Mouse (Mus musculus) C2C12 (cell line): ENCODE data around the gene March9. TPM values are rescaled to one million over a fixed set of nuclear protein-coding genes. Genes with fewer than 3 reads are reported as not detected.
A peak's percentile ranks its signal among the peaks of the same experiment; 100 is the strongest.

Experiments
- H3K27me3 ChIP-seq: one replicate; pipeline ENCODE4 v1.6.1; 2011; ENCODE audit not compliant: control insufficient read depth, insufficient read depth, insufficient read length
- H3K36me3 ChIP-seq: one replicate; pipeline ENCODE4 v1.6.1; 2011; ENCODE audit not compliant: control insufficient read depth, insufficient read depth
- H3K4me3 ChIP-seq: one replicate; pipeline ENCODE4 v1.5.1; 2011; ENCODE audit warnings: mild to moderate bottlenecking, control low read depth; ENCODE audit not compliant: poor library complexity, insufficient read depth, severe bottlenecking
- H3K79me2 ChIP-seq: one replicate; pipeline ENCODE4 v1.6.1; 2011; ENCODE audit not compliant: control insufficient read depth, insufficient read depth
- H3K79me3 ChIP-seq: one replicate; pipeline ENCODE4 v1.6.1; 2011; ENCODE audit warnings: low read depth, control low read depth
- H3ac ChIP-seq: one replicate; pipeline ENCODE3; 2011; ENCODE audit warnings: low read depth; ENCODE audit not compliant: control insufficient read depth, insufficient read length
- CEBPB ChIP-seq: IDR thresholded peaks from one replicate; pipeline ENCODE4 v1.6.1; 2011; ENCODE audit warnings: low read depth, mild to moderate bottlenecking, control low read depth, moderate library complexity
- CTCF ChIP-seq: IDR thresholded peaks from one replicate; pipeline ENCODE4 v1.5.1; 2011; ENCODE audit not compliant: control insufficient read depth, insufficient read depth, insufficient read length
- FOSL1 ChIP-seq: IDR thresholded peaks from one replicate; pipeline ENCODE4 v1.8.0; 2011; ENCODE audit warnings: mild to moderate bottlenecking, low read length; ENCODE audit not compliant: poor library complexity, insufficient read depth, severe bottlenecking
- MAX ChIP-seq: IDR thresholded peaks from one replicate; pipeline ENCODE4 v1.6.1; 2011; ENCODE audit warnings: mild to moderate bottlenecking, control low read depth
- MYOD1 ChIP-seq: IDR thresholded peaks from one replicate; pipeline ENCODE4 v1.6.1; 2011; ENCODE audit warnings: low read depth; ENCODE audit not compliant: control insufficient read depth, insufficient read length
- MYOG ChIP-seq: IDR thresholded peaks from one replicate; pipeline ENCODE4 v1.6.1; 2011; ENCODE audit not compliant: control insufficient read depth, insufficient read length; ENCODE audit errors: extremely low read depth
- USF1 ChIP-seq: IDR thresholded peaks from one replicate; pipeline ENCODE4 v1.6.1; 2011; ENCODE audit warnings: low read depth, mild to moderate bottlenecking, control low read depth, moderate library complexity
- polyA plus RNA-seq: library from polyadenylated mRNA; unstranded; fragments of >200 nt; fragmentation: generic; extraction: Trizol; gene quantifications from one replicate; pipeline ENCODE4 v1.2.1, GENCODE M21; 2012; ENCODE audit warnings: missing spikeins

The March9 gene
- polyA plus RNA-seq, 1 experiment = 3.0 TPM

DNA sequence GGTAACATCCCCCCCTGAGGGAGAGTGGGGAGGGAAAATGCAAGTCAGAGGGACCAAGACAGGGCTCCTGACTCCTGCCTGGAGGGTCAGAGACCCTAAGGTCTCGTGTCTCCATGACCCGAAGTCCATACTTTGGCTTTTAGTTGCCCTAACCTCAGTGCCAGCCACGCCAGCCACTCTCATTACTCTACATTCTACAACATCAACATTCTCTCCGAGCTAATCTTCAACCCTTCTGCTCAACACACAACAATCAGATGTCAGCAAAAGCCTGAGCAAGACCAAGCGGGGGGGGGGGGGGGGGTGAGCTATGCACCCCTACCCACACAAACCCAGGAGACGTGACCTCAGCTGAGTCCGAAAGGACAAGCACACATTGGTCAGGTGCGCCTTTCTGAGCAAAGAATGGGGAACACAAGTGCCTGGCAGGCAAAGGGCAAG lies 26.7 kb downstream of the March9 start:
- Histone ChIP-seq H3K27me3 (no peaks in the 10 kb centered on the region), H3ac (no peak overlapping the region), H3K79me3 (peaks cover 5% of the 10 kb centered on the region)

DNA sequence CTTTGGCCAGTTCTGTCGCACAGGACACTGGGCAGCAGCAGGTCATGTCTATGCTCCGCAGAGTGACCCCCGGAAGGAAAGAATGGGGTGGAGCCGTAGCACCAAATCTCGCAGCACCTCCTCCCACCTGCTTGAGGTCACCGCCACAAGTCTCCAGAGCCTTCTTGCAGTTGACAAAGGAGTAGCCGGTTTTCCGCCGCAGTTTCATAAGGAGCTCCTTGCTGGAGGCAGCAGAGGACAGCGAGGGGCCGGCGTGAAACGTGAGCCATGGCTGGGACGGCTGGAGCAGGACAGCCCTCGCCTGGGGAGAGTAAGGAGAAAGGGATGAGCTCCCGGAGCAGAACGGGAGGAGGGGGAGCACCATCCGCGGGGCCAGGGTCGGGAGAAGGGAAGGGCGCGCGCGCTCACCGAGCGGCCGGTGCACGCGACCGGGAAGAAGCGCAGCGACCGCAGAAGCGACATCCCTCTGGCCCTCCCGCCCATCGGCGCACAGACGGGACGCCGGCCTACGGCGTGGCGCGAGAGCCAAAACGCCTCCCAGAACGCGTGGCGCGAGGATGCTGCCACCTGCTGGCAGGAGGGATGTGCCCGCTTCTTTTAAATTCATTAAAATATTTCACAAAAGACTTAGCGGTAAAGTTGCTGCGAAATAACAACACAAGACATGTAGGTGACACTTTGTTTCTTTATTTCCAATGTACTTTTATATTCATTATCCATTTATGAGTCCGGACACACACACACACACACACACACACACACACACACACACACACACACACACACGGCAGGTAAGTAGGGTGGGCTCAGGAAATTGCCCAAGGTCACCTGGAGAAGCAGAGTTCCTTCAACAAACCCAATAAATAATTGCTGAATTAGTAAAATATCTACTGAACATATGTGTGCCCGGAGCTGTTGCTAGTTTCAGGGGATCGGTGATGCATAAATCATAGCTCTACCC lies 29.4 kb downstream of the March9 start, which contains the start of gene Tsfm:
TSS of gene Tsfm (minus strand) at position 505 of the 961 bp plus-strand sequence.
- Histone ChIP-seq H3K4me3 (peak within 1 kb of the TSS; percentile 66), H3K79me2 (peaks cover 17% of the 10 kb centered on the region), H3K27me3 (no peaks in the 10 kb centered on the region), H3K36me3 (peaks cover 18% of the 10 kb centered on the region), H3ac (peak within 1 kb of the TSS; percentile 92), H3K79me3 (peaks cover 5% of the 10 kb centered on the region)
- TF ChIP-seq USF1 = no peak
- no peak for TF ChIP-seq MYOG
- peak; percentile 75 for TF ChIP-seq CTCF
- peak; percentile 72 for TF ChIP-seq MAX
- no peak for TF ChIP-seq MYOD1
- TF ChIP-seq CEBPB = no peak
- no peak for TF ChIP-seq FOSL1

More for the DNA sequence above, 26.7 kb downstream of the March9 start:
- peaks cover 9% of the 10 kb centered on the region for H3K36me3 ChIP-seq
- TF ChIP-seq MYOD1 (no peak), FOSL1 (no peak), CTCF (no peak), MAX (no peak), CEBPB (no peak), USF1 (no peak), MYOG (no peak)
- H3K4me3 ChIP-seq = no peak overlapping the region
- H3K79me2 ChIP-seq = peaks cover 17% of the 10 kb centered on the region

DNA sequence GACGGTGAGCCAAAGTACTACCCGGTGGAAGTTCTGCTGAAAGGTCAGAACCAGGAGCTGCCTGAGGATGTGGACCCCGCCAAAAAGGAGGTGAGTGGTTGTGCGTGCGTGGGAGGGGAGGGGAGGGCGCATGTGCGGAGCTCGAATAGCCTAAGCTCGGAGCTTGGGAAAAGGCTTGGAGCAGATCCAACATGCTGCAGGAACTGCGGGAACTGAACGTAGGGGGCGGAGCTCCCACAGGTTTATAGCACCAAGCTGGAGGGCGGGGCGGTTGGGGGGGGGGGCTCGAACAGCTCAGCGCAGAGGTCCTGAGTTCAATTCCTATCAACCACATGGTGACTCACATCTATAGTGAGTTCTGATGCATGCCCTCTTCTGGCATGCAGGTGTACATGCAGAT lies 41.6 kb downstream of the March9 start:
- H3K27me3 ChIP-seq = no peaks in the 10 kb centered on the region
- H3K36me3 ChIP-seq = peaks cover 19% of the 10 kb centered on the region
- no peak overlapping the region for H3K4me3 ChIP-seq
- no peak for TF ChIP-seq MYOD1
- no peak for TF ChIP-seq FOSL1
- no peak for TF ChIP-seq CTCF
- TF ChIP-seq MAX = no peak
- TF ChIP-seq CEBPB = no peak
- TF ChIP-seq MYOG = no peak
- no peak for TF ChIP-seq USF1
- H3K79me2 ChIP-seq = no peaks in the 10 kb centered on the region
- no peak overlapping the region for H3ac ChIP-seq
- no peaks in the 10 kb centered on the region for H3K79me3 ChIP-seq

DNA sequence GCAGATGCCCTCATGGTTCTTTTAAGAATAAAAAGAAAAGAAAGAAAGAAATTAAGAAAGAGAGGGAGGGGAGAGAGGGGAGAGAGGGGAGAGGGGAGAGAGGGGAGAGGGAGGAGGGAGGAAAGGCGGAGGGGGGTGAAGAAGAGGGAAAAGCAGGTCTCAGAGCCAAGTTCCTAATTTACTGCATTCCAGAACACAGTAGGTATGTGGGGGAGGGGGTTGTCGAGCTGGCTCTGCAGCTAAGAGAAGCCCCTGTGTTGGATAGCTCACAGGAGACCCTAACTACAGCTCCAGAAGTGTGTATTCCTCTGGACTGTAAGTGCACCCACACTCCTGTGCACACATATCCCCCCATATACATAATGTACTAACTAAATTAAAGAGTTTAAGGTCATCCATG lies 42.9 kb downstream of the March9 start:
- Histone ChIP-seq H3ac (no peak overlapping the region), H3K36me3 (peaks cover 6% of the 10 kb centered on the region), H3K27me3 (no peaks in the 10 kb centered on the region), H3K79me3 (no peaks in the 10 kb centered on the region), H3K4me3 (no peak overlapping the region), H3K79me2 (no peaks in the 10 kb centered on the region)
- TF ChIP-seq MYOG (no peak), MYOD1 (no peak), MAX (no peak), CTCF (no peak), USF1 (no peak), FOSL1 (no peak)

DNA sequence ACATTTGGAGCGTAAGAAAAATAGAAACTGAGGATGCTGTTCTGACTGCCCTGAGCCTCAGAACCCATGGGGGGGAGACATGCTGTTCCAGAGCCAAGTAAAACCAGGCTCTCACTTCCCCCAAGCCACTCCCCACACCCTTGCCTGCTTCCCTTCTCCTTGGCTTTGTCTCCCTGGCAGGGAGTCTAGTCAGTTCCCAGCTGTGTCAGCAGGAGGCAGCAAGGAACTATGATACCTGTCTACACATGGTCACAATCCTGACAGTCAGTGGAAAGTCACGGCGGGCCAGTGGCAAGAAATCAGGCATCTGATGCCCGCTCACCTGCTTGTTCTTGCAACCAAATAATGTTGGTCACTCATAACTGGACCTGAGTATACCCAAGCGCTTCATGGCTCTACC lies 43.5 kb downstream of the March9 start:
- Histone ChIP-seq H3K79me3 (no peaks in the 10 kb centered on the region), H3K79me2 (no peaks in the 10 kb centered on the region), H3ac (no peak overlapping the region), H3K27me3 (no peaks in the 10 kb centered on the region), H3K36me3 (no peaks in the 10 kb centered on the region), H3K4me3 (no peak overlapping the region)
- no peak for TF ChIP-seq MYOD1
- no peak for TF ChIP-seq MYOG
- no peak for TF ChIP-seq USF1
- no peak for TF ChIP-seq FOSL1
- no peak for TF ChIP-seq CEBPB
- no peak for TF ChIP-seq CTCF
- no peak for TF ChIP-seq MAX

Other genes with a start within 250 kb of the March9 start
- 13.4 TPM for gene Atp23, start 158.8 kb downstream of the March9 start, polyA plus RNA-seq
- 57.5 TPM for gene Ctdsp2, start 81.5 kb downstream of the March9 start, polyA plus RNA-seq
- 0.13 TPM for gene Avil, start 59.5 kb downstream of the March9 start, polyA plus RNA-seq
- 66.0 TPM for gene Tsfm, start 29.3 kb downstream of the March9 start, polyA plus RNA-seq
- gene Mettl1, start 18.8 kb downstream of the March9 start, polyA plus RNA-seq = 31.3 TPM
- gene Eef1akmt3, start 18.7 kb downstream of the March9 start, polyA plus RNA-seq = 0.22 TPM
- gene Cyp27b1, start 11.9 kb downstream of the March9 start, polyA plus RNA-seq = 0.20 TPM
- gene Cdk4, start 3.4 kb upstream of the March9 start, polyA plus RNA-seq = 714 TPM
- gene Tspan31, start 10.1 kb upstream of the March9 start, polyA plus RNA-seq = 118 TPM
- 3.2 TPM for gene Agap2, start 15.1 kb upstream of the March9 start, polyA plus RNA-seq
- 35.6 TPM for gene Os9, start 60.9 kb upstream of the March9 start, polyA plus RNA-seq
- 23.8 TPM for gene B4galnt1, start 105.0 kb upstream of the March9 start, polyA plus RNA-seq
- 2.9 TPM for gene Slc26a10, start 120.5 kb upstream of the March9 start, polyA plus RNA-seq
- 31.8 TPM for gene Arhgef25, start 129.9 kb upstream of the March9 start, polyA plus RNA-seq
- gene Dtx3, start 135.5 kb upstream of the March9 start, polyA plus RNA-seq = 24.4 TPM
- 25.8 TPM for gene Pip4k2c, start 151.4 kb upstream of the March9 start, polyA plus RNA-seq
- 0.29 TPM for gene Kif5a, start 203.2 kb upstream of the March9 start, polyA plus RNA-seq
- gene Dctn2, start 206.2 kb upstream of the March9 start, polyA plus RNA-seq = 170 TPM
- gene Mbd6, start 228.8 kb upstream of the March9 start, polyA plus RNA-seq = 15.2 TPM